1 mouse cellular context compared by ENCODE assay signal in the genomic region with DNA sequence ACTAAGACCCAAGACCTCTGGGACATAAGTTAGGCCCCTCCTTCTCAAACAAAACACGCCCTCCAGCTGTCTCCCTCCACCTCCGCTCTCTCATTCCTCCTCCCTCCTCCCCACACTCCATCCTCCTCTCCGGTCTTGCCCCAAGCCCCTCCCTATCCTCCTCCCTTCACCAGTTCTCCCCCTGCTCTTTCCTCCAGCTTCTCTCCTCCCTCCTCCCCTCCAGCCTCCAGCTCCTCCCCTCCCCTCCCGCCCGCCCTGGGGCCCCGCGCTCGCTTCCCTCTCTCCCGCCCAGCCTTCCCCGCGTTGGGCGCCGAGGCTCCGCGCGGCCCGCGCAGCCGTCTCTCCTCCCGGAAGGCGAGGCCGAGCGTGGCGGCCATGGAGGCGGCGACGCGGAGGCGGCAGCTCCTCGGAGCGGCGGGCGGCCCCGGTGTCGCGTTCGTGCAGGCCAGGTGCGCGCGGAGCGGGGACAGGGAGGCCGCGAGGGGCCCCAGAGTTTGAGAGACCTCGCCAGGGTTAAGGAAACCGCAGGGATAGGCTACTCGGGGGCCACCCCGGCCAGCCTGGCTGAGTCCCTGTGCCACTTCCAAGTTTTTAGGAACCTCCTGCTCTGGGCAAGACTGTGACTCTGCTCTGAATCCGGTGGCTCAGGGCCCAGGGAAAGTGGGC.
TF ChIP-seq lines count a peak whose summit lies in the region.

A gene (plus strand): TSS at position 280 of the 666 bp plus-strand sequence.

TF ChIP-seq in MEL, 35 proteins besides CTCF, POLR2A, EP300 and RAD21 (continued from another document):
- peak; percentile 45; the same call in 1 of the 2 replicates for TF ChIP-seq SIN3A (IDR thresholded peaks at IDR 0.05; ENCODE audit: low read length)
- TF ChIP-seq CHD1 (IDR thresholded peaks at IDR 0.05; ENCODE audit: low read depth, low read length), result no peak
- no peak for TF ChIP-seq MAFK (IDR thresholded peaks at IDR 0.05; ENCODE audit: borderline replicate concordance, low read depth, low read length)
- TF ChIP-seq NELFE (IDR thresholded peaks at IDR 0.05; ENCODE audit: low read depth, low read length), result peak; percentile 67
- TF ChIP-seq KAT2A (conservative IDR thresholded peaks at IDR 0.05; ENCODE audit: low read depth, low read length), result no peak
- TF ChIP-seq TCF12 (IDR thresholded peaks at IDR 0.05; ENCODE audit: low read depth, low read length), result no peak
- TF ChIP-seq CHD2 (IDR thresholded peaks at IDR 0.05; ENCODE audit: low read length), result no peak
- peak; percentile 29; the same call in 1 of the 2 replicates for TF ChIP-seq MXI1 (IDR thresholded peaks at IDR 0.05; ENCODE audit: low read depth, low read length)
- no peak for TF ChIP-seq MYC (IDR thresholded peaks at IDR 0.05; ENCODE audit: low read depth, low read length)
